Mouse (Mus musculus): ENCODE results near the gene Tmprss9. TPM values are rescaled to one million over a fixed set of nuclear protein-coding genes. Genes with fewer than 3 reads are reported as not detected.
A peak's percentile ranks its signal among the peaks of the same experiment; 100 is the strongest.

Gene Tmprss9
- polyA plus RNA-seq, 1 experiment: 0.03 TPM

DNA sequence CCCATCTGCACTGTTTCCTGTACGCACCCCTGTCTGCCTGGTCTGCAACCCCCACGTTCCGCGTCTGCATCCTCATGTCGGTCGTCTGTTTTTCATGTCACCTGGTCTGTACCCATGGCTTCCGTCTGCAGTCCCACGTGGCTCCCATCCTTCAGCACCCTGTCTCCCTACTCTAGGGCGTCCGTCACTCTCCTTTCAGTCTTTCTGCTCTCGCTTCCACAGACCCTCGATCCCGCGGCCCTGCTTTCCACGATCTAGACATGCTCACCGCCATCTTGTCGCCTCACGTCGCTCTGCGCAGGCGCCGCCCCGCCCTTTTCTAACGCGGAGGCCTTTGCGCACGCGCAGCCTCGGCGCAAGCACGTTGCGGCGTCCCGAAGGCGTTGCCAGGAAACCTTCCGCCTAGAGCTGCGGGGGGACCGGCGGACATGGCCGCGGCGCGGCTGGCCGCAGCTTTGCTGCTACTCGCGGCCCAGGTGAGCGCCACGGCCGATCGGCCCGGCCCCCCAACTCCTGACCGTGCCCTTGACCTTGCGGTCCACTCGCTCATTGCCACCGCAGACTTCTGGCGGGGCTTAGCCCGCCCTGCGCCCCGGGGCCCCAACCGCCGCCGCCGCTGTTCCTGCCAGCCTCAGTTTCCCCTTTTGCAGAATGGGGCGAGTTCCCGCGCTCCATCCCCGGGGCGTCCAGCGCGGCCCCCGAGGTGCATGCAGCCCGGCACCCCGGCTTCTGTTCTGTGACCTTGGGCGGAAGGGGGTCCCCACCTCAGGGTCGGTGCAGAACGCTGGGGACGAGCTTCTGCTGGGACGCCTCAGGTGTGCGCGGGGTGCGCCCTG, 16.5 kb upstream of the Tmprss9 start, which contains the start of the genes Lsm7 and Sppl2b:
Gene Lsm7, minus strand, starts transcription at position 297 of the 836 bp plus-strand sequence.
Gene Sppl2b, plus strand, starts transcription at position 363 of the 836 bp plus-strand sequence.
- Histone ChIP-seq H3K27me3 (ENCODE audit: control insufficient read depth) (no peaks in the 10 kb centered on the region), H3K36me3 (ENCODE audit: control insufficient read depth) (peaks cover 80% of the 10 kb centered on the region), H3K4me1 (ENCODE audit: control insufficient read depth) (peaks cover 85% of the 10 kb centered on the region), H3K9me3 (ENCODE audit: control insufficient read depth, low read length) (no peaks in the 10 kb centered on the region), H3K4me3 (replicated peaks) (peak within 1 kb of the TSS; percentile 74)
- TF ChIP-seq GATA1 (IDR thresholded peaks at IDR 0.05; ENCODE audit: low read length): no peak
- TF ChIP-seq TAL1 (IDR thresholded peaks at IDR 0.05; ENCODE audit: low read length): no peak

DNA sequence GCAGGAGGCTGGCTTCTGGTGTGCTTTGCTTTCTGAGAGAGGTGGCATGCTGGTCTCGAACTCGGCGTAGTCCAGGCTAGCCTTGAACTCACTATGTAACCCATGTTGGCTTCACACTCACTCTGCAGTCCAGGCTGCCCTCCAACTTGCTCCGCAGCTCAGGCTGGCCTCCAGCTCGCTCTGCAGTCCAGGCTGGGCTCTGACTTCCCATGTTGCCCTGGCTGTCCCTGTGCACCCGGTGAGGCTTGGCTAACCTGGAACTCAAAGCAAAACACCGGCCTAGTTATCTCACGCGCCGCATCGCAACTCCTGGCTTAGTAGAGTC, 15.9 kb upstream of the Tmprss9 start:
- no peaks in the 10 kb centered on the region for H3K9me3 ChIP-seq (ENCODE audit: control insufficient read depth, low read length)
- TF ChIP-seq GATA1 (IDR thresholded peaks at IDR 0.05; ENCODE audit: low read length) (0 out of 2 replicates have a peak, but pooled peaks have one; percentile 39), TAL1 (IDR thresholded peaks at IDR 0.05; ENCODE audit: low read length) (no peak)
- H3K4me1 ChIP-seq (ENCODE audit: control insufficient read depth): peaks cover 85% of the 10 kb centered on the region
- peaks cover 78% of the 10 kb centered on the region for H3K36me3 ChIP-seq (ENCODE audit: control insufficient read depth)
- H3K4me3 ChIP-seq (replicated peaks): peak overlapping the region; percentile 74
- H3K27me3 ChIP-seq (ENCODE audit: control insufficient read depth): no peaks in the 10 kb centered on the region

DNA sequence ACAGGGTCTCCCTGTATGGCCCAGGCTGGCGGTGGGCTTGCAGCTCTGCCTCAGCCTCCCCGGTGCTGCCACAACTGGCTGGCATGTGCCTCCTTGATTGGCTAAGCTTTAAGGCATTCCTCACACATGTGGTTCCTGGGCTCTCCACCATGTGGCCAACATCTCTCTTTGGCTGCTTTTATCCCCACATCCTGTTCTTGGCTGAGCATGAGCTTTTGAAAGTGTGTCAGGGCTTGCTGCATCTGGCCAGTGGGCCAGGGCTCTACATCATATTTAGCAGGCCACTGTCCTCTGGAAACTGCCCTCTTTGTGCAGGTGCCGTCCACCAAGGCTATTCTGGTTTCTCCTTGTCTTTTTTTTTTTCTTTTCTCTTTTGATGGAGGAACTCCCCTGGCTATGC, 15.4 kb upstream of the Tmprss9 start:
- TF ChIP-seq GATA1 (IDR thresholded peaks at IDR 0.05; ENCODE audit: low read length): no peak
- TF ChIP-seq TAL1 (IDR thresholded peaks at IDR 0.05; ENCODE audit: low read length): no peak
- Histone ChIP-seq H3K4me1 (ENCODE audit: control insufficient read depth) (peaks cover 91% of the 10 kb centered on the region), H3K4me3 (replicated peaks) (peak overlapping the region; percentile 74), H3K27me3 (ENCODE audit: control insufficient read depth) (no peaks in the 10 kb centered on the region), H3K9me3 (ENCODE audit: control insufficient read depth, low read length) (no peaks in the 10 kb centered on the region), H3K36me3 (ENCODE audit: control insufficient read depth) (peaks cover 78% of the 10 kb centered on the region)

- H3K4me3 ChIP-seq (replicated peaks): peak overlapping the region; percentile 74
Measured at GRCm38 (mm10) chr10:80856908-80857307, 14.7 kb upstream of the Tmprss9 start.

GRCm38 (mm10) chr10:80857386-80857785, 14.3 kb upstream of the Tmprss9 start:
- Histone ChIP-seq H3K4me3 (replicated peaks) (peak overlapping the region; percentile 74), H3K27me3 (ENCODE audit: control insufficient read depth) (no peaks in the 10 kb centered on the region), H3K9me3 (ENCODE audit: control insufficient read depth, low read length) (no peaks in the 10 kb centered on the region), H3K4me1 (ENCODE audit: control insufficient read depth) (peaks cover 91% of the 10 kb centered on the region), H3K36me3 (ENCODE audit: control insufficient read depth) (peaks cover 78% of the 10 kb centered on the region)
- no peak for TF ChIP-seq TAL1 (IDR thresholded peaks at IDR 0.05; ENCODE audit: low read length)
- TF ChIP-seq GATA1 (IDR thresholded peaks at IDR 0.05; ENCODE audit: low read length): no peak

More at GRCm38 (mm10) chr10:80856908-80857307, 14.7 kb upstream of the Tmprss9 start:
- TF ChIP-seq TAL1 (IDR thresholded peaks at IDR 0.05; ENCODE audit: low read length) (peak; percentile 37; the same call in 1 of the 3 replicates), GATA1 (IDR thresholded peaks at IDR 0.05; ENCODE audit: low read length) (no peak)
- Histone ChIP-seq H3K36me3 (ENCODE audit: control insufficient read depth) (peaks cover 78% of the 10 kb centered on the region), H3K27me3 (ENCODE audit: control insufficient read depth) (no peaks in the 10 kb centered on the region), H3K4me1 (ENCODE audit: control insufficient read depth) (peaks cover 91% of the 10 kb centered on the region), H3K9me3 (ENCODE audit: control insufficient read depth, low read length) (no peaks in the 10 kb centered on the region)

- Histone ChIP-seq H3K4me1 (ENCODE audit: control insufficient read depth) (peaks cover 93% of the 10 kb centered on the region), H3K4me3 (replicated peaks) (peak overlapping the region; percentile 74), H3K27me3 (ENCODE audit: control insufficient read depth) (no peaks in the 10 kb centered on the region), H3K36me3 (ENCODE audit: control insufficient read depth) (peaks cover 79% of the 10 kb centered on the region), H3K9me3 (ENCODE audit: control insufficient read depth, low read length) (no peaks in the 10 kb centered on the region)
- TF ChIP-seq TAL1 (IDR thresholded peaks at IDR 0.05; ENCODE audit: low read length): no peak
- no peak for TF ChIP-seq GATA1 (IDR thresholded peaks at IDR 0.05; ENCODE audit: low read length)
Measured at GRCm38 (mm10) chr10:80857848-80858247, 13.8 kb upstream of the Tmprss9 start.

GRCm38 (mm10) chr10:80858350-80858935, 13.2 kb upstream of the Tmprss9 start:
- TF ChIP-seq TAL1 (IDR thresholded peaks at IDR 0.05; ENCODE audit: low read length) (peak; percentile 86), GATA1 (IDR thresholded peaks at IDR 0.05; ENCODE audit: low read length) (peak; percentile 94)

GRCm38 (mm10) chr10:80862305-80862704, 9.3 kb upstream of the Tmprss9 start:
- Histone ChIP-seq H3K4me3 (replicated peaks) (peak overlapping the region; percentile 49), H3K27me3 (ENCODE audit: control insufficient read depth) (no peaks in the 10 kb centered on the region), H3K36me3 (ENCODE audit: control insufficient read depth) (peaks cover 92% of the 10 kb centered on the region), H3K9me3 (ENCODE audit: control insufficient read depth, low read length) (no peaks in the 10 kb centered on the region), H3K4me1 (ENCODE audit: control insufficient read depth) (peaks cover 84% of the 10 kb centered on the region)
- no peak for TF ChIP-seq TAL1 (IDR thresholded peaks at IDR 0.05; ENCODE audit: low read length)
- no peak for TF ChIP-seq GATA1 (IDR thresholded peaks at IDR 0.05; ENCODE audit: low read length)

More at GRCm38 (mm10) chr10:80858350-80858935, 13.2 kb upstream of the Tmprss9 start:
- H3K27me3 ChIP-seq (ENCODE audit: control insufficient read depth): no peaks in the 10 kb centered on the region
- H3K36me3 ChIP-seq (ENCODE audit: control insufficient read depth): peaks cover 79% of the 10 kb centered on the region
- no peaks in the 10 kb centered on the region for H3K9me3 ChIP-seq (ENCODE audit: control insufficient read depth, low read length)
- H3K4me1 ChIP-seq (ENCODE audit: control insufficient read depth): peaks cover 94% of the 10 kb centered on the region
- peak overlapping the region; percentile 74 for H3K4me3 ChIP-seq (replicated peaks)

DNA sequence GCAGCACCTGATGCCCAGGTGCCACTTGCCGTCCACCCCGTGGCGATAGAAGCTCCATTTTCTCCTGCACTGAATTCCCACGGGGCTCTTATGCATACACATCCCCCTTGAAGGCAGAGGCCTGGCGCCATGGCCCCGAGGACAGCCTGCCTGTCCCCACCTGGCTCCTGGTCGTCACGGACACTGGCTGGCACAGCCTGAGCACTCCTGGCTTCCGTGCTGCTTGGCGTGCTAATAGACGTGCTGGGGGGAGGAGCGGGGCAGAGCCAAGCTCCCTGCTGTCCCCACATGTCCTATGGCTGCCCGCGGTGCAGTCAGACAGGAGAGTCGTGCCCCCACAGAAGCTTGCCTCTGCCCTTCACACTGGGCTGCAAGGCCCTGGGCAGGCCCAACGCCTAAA, 7.2 kb upstream of the Tmprss9 start:
- Histone ChIP-seq H3K36me3 (ENCODE audit: control insufficient read depth) (peaks cover 97% of the 10 kb centered on the region), H3K4me1 (ENCODE audit: control insufficient read depth) (peaks cover 76% of the 10 kb centered on the region)

More for the DNA sequence above, 7.2 kb upstream of the Tmprss9 start:
- Histone ChIP-seq H3K4me3 (replicated peaks) (no peak overlapping the region), H3K9me3 (ENCODE audit: control insufficient read depth, low read length) (no peaks in the 10 kb centered on the region), H3K27me3 (ENCODE audit: control insufficient read depth) (no peaks in the 10 kb centered on the region)
- TF ChIP-seq TAL1 (IDR thresholded peaks at IDR 0.05; ENCODE audit: low read length) (no peak), GATA1 (IDR thresholded peaks at IDR 0.05; ENCODE audit: low read length) (no peak)

Data from erythroblast, embryonic 14.5 days (primary cell).